Mouse (Mus musculus) liver, embryonic 14.5 days (tissue): Measurements from ENCODE around the gene Eif5.

Source experiments
- CTCF ChIP-seq: IDR thresholded peaks from 2 replicates; pipeline ENCODE4 v1.5.1; 2016; ENCODE audit warnings: antibody characterized with exemption, low read depth, control low read depth
- EP300 ChIP-seq: IDR thresholded peaks from 2 replicates; pipeline ENCODE4 v1.6.1; 2016; ENCODE audit warnings: antibody characterized with exemption, low read depth

DNA sequence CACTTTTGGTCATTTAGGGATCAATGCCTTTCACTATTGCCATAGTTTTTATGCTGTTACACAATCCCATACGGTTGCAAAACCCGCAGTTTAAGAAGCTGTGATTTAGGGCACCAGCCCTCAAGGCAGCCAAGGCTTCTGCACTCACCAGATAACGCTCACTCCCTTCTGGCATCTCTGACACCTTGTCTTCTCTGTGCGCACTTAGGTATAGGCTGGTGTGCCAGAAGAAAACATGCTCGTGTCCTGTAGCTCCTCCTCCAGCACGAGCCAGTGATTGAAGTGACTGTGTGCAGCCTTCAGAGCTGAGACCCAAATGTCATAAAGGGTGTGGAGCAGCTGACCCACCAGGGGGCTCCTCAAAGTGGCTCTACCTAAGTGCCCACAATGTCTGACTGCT lies 2.5 kb upstream of the Eif5 start:
- TF ChIP-seq CTCF (peak; percentile 35; the same call in 1 of the 2 replicates), EP300 (peak; percentile 89)
